Mouse (Mus musculus) lung, postnatal 0 days (tissue): ENCODE data around the gene Tstd3. TPM values are rescaled to one million over a fixed set of nuclear protein-coding genes. Genes with fewer than 3 reads are reported as not detected.

Experiments used
- ATAC-seq: fragments of 200-750 bp; cut with Nextera tagmentation; 2 replicates; pipeline ENCODE4 v1.8.0; 2017; ENCODE audit warnings: moderate library complexity
- DNase-seq: peaks from one replicate; pipeline ENCODE4 v3.0.0-alpha.2; 2016; ENCODE audit warnings: low spot score
- H3K27ac ChIP-seq: fragments of 300-500 bp; sonication (generic); 2 replicates; pipeline ENCODE4 v1.5.1; 2014; ENCODE audit warnings: antibody characterized with exemption, mild to moderate bottlenecking, low read length, mixed read lengths
- H3K27me3 ChIP-seq: fragments of 300-500 bp; sonication (generic); replicated peaks from 2 replicates; pipeline ENCODE4 v1.6.1; 2014; ENCODE audit warnings: low read length, mixed read lengths; ENCODE audit not compliant: insufficient read depth
- H3K36me3 ChIP-seq: fragments of 300-500 bp; sonication (generic); 2 replicates; pipeline ENCODE4 v1.6.1; 2014; ENCODE audit warnings: low read length, mixed read lengths; ENCODE audit not compliant: insufficient read depth
- H3K4me1 ChIP-seq: fragments of 300-500 bp; sonication (generic); 2 replicates; pipeline ENCODE4 v1.6.1; 2014; ENCODE audit warnings: antibody characterized with exemption, low read depth, low read length, mixed read lengths; ENCODE audit not compliant: insufficient read depth
- H3K4me2 ChIP-seq: fragments of 300-500 bp; sonication (generic); replicated peaks from 2 replicates; pipeline ENCODE4 v1.6.1; 2014; ENCODE audit warnings: low read depth, mild to moderate bottlenecking, low read length, moderate library complexity, mixed read lengths
- H3K4me3 ChIP-seq: fragments of 300-500 bp; sonication (generic); 2 replicates; pipeline ENCODE4 v1.5.1; 2014; ENCODE audit warnings: low read depth, low read length
- H3K9ac ChIP-seq: fragments of 300-500 bp; sonication (generic); replicated peaks from 2 replicates; pipeline ENCODE4 v1.6.1; 2014; ENCODE audit warnings: low read depth, mild to moderate bottlenecking
- H3K9me3 ChIP-seq: fragments of 300-500 bp; sonication (generic); 2 replicates; pipeline ENCODE4 v1.6.1; 2016; ENCODE audit warnings: low read length, mixed read lengths
- CTCF ChIP-seq: IDR thresholded peaks from 2 replicates; pipeline ENCODE4 v1.5.1; 2016; ENCODE audit warnings: antibody characterized with exemption, mild to moderate bottlenecking
- EP300 ChIP-seq: IDR thresholded peaks from 2 replicates; pipeline ENCODE4 v1.6.1; 2016; ENCODE audit warnings: antibody characterized with exemption, mild to moderate bottlenecking, control low read depth
- WGBS: fragments of 180-500 bp; shearing (Covaris S2); extraction: QIAGEN DNeasy Blood & Tissue Kit; methylation state at CpG from one replicate; pipeline ENCODE4 v1.1.7; 2014; 5-methylcytosine and 5-hydroxymethylcytosine counted together
- polyA plus RNA-seq: library from polyadenylated mRNA; unstranded; fragments of >200 nt; fragmentation: Nextera tagmentation; extraction: Ambion mirVana; gene quantifications from 2 replicates; pipeline ENCODE4 v1.2.1, GENCODE M21; 2015

Gene Tstd3
- polyA plus RNA-seq, 1 experiment from 2014 or later = 6.1 TPM

- ATAC-seq = no peak
- Histone ChIP-seq H3K9ac (peak overlapping the region; percentile 90), H3K9me3 (no peaks in the 10 kb centered on the region), H3K36me3 (peaks cover 5% of the 10 kb centered on the region; the same call in 1 of the 2 replicates), H3K27ac (no peak overlapping the region), H3K4me2 (peak overlapping the region; percentile 89), H3K27me3 (no peaks in the 10 kb centered on the region), H3K4me3 (peak overlapping the region; percentile 89), H3K4me1 (no peaks in the 10 kb centered on the region)
- no peak for TF ChIP-seq EP300
- TF ChIP-seq CTCF = no peak
- no peak for DNase-seq
- 5% methylated on average over 9 of the region's 9 CpGs for WGBS
Measured at GRCm38 (mm10) chr4:21776946-21777265, 9.9 kb upstream of the Tstd3 start.

GRCm38 (mm10) chr4:21776091-21776945, 9.3 kb upstream of the Tstd3 start:
- no peaks in the 10 kb centered on the region for H3K9me3 ChIP-seq
- peak overlapping the region; percentile 89 for H3K4me3 ChIP-seq
- H3K27ac ChIP-seq = 0 out of 2 replicates have a peak overlapping the region, but pooled peaks have one; percentile 47
- TF ChIP-seq EP300 = no peak
- TF ChIP-seq CTCF = no peak
- under 1% methylated on average over 44 of the region's 46 CpGs for WGBS
- H3K4me1 ChIP-seq = no peaks in the 10 kb centered on the region
- H3K27me3 ChIP-seq = no peaks in the 10 kb centered on the region
- peak overlapping the region; percentile 90 for H3K9ac ChIP-seq
- DNase-seq (peak; percentile 95), ATAC-seq (peak; percentile 99)
- peak overlapping the region; percentile 89 for H3K4me2 ChIP-seq
- H3K36me3 ChIP-seq = peaks cover under 1% of the 10 kb centered on the region; the same call in 1 of the 2 replicates

GRCm38 (mm10) chr4:21772306-21772705, 5.3 kb upstream of the Tstd3 start:
- H3K4me3 ChIP-seq = no peak overlapping the region
- H3K4me2 ChIP-seq = no peak overlapping the region
- no peaks in the 10 kb centered on the region for H3K4me1 ChIP-seq
- DNase-seq (no peak), ATAC-seq (no peak)
- H3K36me3 ChIP-seq = no peaks in the 10 kb centered on the region
- H3K9ac ChIP-seq = no peak overlapping the region
- no peaks in the 10 kb centered on the region for H3K9me3 ChIP-seq
- TF ChIP-seq EP300 (no peak), CTCF (no peak)
- no peak overlapping the region for H3K27ac ChIP-seq
- WGBS = 96% methylated on average over 1 of the region's 1 CpGs
- H3K27me3 ChIP-seq = no peaks in the 10 kb centered on the region

- no peak overlapping the region for H3K27ac ChIP-seq
- ATAC-seq (no peak), DNase-seq (no peak)
- WGBS = 81% methylated on average over 1 of the region's 1 CpGs
- H3K9me3 ChIP-seq = no peaks in the 10 kb centered on the region
- TF ChIP-seq CTCF (no peak), EP300 (no peak)
- no peaks in the 10 kb centered on the region for H3K4me1 ChIP-seq
- no peaks in the 10 kb centered on the region for H3K36me3 ChIP-seq
- no peak overlapping the region for H3K9ac ChIP-seq
- H3K27me3 ChIP-seq = no peaks in the 10 kb centered on the region
- H3K4me3 ChIP-seq = no peak overlapping the region
- H3K4me2 ChIP-seq = no peak overlapping the region
Measured at GRCm38 (mm10) chr4:21771064-21771463, 4.1 kb upstream of the Tstd3 start.

- H3K4me2 ChIP-seq = peak overlapping the region; percentile 71
- H3K9me3 ChIP-seq = no peaks in the 10 kb centered on the region
- peak; percentile 16; the same call in 1 of the 2 replicates for ATAC-seq
- peak; percentile 10 for DNase-seq
- no peak for TF ChIP-seq CTCF
- no peak for TF ChIP-seq EP300
- 26% methylated on average over 14 of the region's 14 CpGs for WGBS
- no peaks in the 10 kb centered on the region for H3K4me1 ChIP-seq
- no peaks in the 10 kb centered on the region for H3K27me3 ChIP-seq
- H3K9ac ChIP-seq = peak overlapping the region; percentile 33; the same call in 1 of the 2 replicates
- H3K27ac ChIP-seq = no peak overlapping the region
- H3K4me3 ChIP-seq = peak overlapping the region; percentile 52
- H3K36me3 ChIP-seq = no peaks in the 10 kb centered on the region
Measured at GRCm38 (mm10) chr4:21766171-21766862, 695 bp downstream of the Tstd3 start.

GRCm38 (mm10) chr4:21763827-21764226, 3.2 kb downstream of the Tstd3 start:
- Histone ChIP-seq H3K4me3 (no peak overlapping the region), H3K9me3 (no peaks in the 10 kb centered on the region), H3K27me3 (no peaks in the 10 kb centered on the region), H3K9ac (no peak overlapping the region), H3K27ac (no peak overlapping the region), H3K36me3 (no peaks in the 10 kb centered on the region), H3K4me1 (no peaks in the 10 kb centered on the region), H3K4me2 (no peak overlapping the region)
- WGBS = 68% methylated on average over 4 of the region's 4 CpGs
- TF ChIP-seq CTCF = no peak
- no peak for TF ChIP-seq EP300
- ATAC-seq = no peak
- DNase-seq = no peak
